ENCODE assay signal across 21 mouse cellular contexts in genomic region chr13:50443812-50444211, GRCm38 (mm10). TPM values are rescaled to one million over a fixed set of nuclear protein-coding genes. Genes with fewer than 3 reads are reported as not detected.
DNase-seq lines count a peak whose midpoint lies in the region; ATAC-seq and TF ChIP-seq lines count a peak whose summit lies in the region.
"Had no signal": no experiment of that assay in that cellular context is flagged by ENCODE, and none has a peak within 500 bp of the region (broad histone marks: within the 10 kb centered on the region; RNA-seq: fewer than 3 reads in every experiment).

Gm47429 (minus strand) TSS chr13:50443912.

- H3K9me3 ChIP-seq in heart, embryonic 11.5 days (replicated peaks; ENCODE audit: control insufficient read depth, low read length) = no peaks in the 10 kb centered on the region

- H3K4me1 ChIP-seq in heart, embryonic 11.5 days (ENCODE audit: control insufficient read depth, insufficient read depth, low read length) = no peaks in the 10 kb centered on the region
- no peaks in the 10 kb centered on the region for H3K4me1 ChIP-seq in testis, adult 2 months (ENCODE audit: control insufficient read depth, insufficient read depth, low read length)

- no peak for TF ChIP-seq CTCF in testis, adult 2 months (IDR thresholded peaks at IDR 0.05; ENCODE audit: control insufficient read depth, insufficient read depth, insufficient replicate concordance, low read depth, low read length)

- ATAC-seq in heart, embryonic 11.5 days (replicated peaks; ENCODE audit: insufficient number of reproducible peaks, low FRiP score, low TSS enrichment) = no peak
- ATAC-seq: activated CD4-positive, CD25-positive, alpha-beta regulatory T cell, adult 4 months; CD4-positive, CD25-positive, alpha-beta regulatory T cell, adult 4 months; Patski had no signal

- peak; percentile 66 for DNase-seq in heart, adult 11 months
- no peak for DNase-seq in testis, postnatal 10 days (ENCODE audit: low spot score)
- DNase-seq: adrenal gland, adult 2 months; adrenal gland, adult 8-10 months; adrenal gland, postnatal 10 days; adrenal gland, postnatal 14 days; adrenal gland, postnatal 25 days; adrenal gland, postnatal 36 days; B cell, adult 2 months; cerebellum, adult 11 months; cerebellum, adult 11-12 months; cerebellum, adult 18-20 months had no signal

- WGBS in heart, embryonic 11.5 days (ENCODE audit: insufficient replicate concordance) = 75% methylated on average over 2 of the region's 2 CpGs

- no peak within 1 kb of the TSS for H3K4me3 ChIP-seq in heart, embryonic 11.5 days (ENCODE audit: low read depth, low read length)
- peak within 1 kb of the TSS; percentile 30; the same call in 1 of the 2 replicates for H3K4me3 ChIP-seq in testis, adult 2 months (ENCODE audit: control insufficient read depth, low read depth, low read length)

- H3K27me3 ChIP-seq in heart, embryonic 11.5 days (ENCODE audit: control insufficient read depth, insufficient read depth, low read length) = no peaks in the 10 kb centered on the region
- H3K27me3 ChIP-seq in testis, adult 2 months (ENCODE audit: control insufficient read depth, insufficient read depth, low read length) = no peaks in the 10 kb centered on the region
- H3K27me3 ChIP-seq: CH12.LX had no signal

- H3K27ac ChIP-seq in heart, embryonic 11.5 days (ENCODE audit: low read depth, low read length) = no peak within 1 kb of the TSS
- no peak within 1 kb of the TSS; the same call in 1 of the 2 replicates for H3K27ac ChIP-seq in testis, adult 2 months (ENCODE audit: control insufficient read depth, insufficient read depth, low read depth, low read length)

- no peaks in the 10 kb centered on the region for H3K36me3 ChIP-seq in heart, embryonic 11.5 days (ENCODE audit: control insufficient read depth, insufficient read depth, low read length)
- H3K36me3 ChIP-seq in testis, adult 2 months (ENCODE audit: control insufficient read depth, insufficient read depth, low read length) = no peaks in the 10 kb centered on the region
- H3K36me3 ChIP-seq: G1E had no signal

- H3K9ac ChIP-seq in heart, embryonic 11.5 days (ENCODE audit: low read depth, low read length) = no peak within 1 kb of the TSS

- no peak for TF ChIP-seq POLR2A in testis, adult 2 months (IDR thresholded peaks at IDR 0.05; ENCODE audit: control insufficient read depth, low read depth, low read length)

- no peak within 1 kb of the TSS for H3K4me2 ChIP-seq in heart, embryonic 11.5 days

RNA-seq across cellular contexts. Expression of gene Gm47429, which starts in this region (rescaled TPM):
- not detected in 2 replicates for polyA plus RNA-seq in heart, embryonic 11.5 days (2014; fragmentation: Nextera tagmentation; extraction: Ambion mirVana)
- polyA plus RNA-seq in testis, adult 2 months (2012; rRNA removed) = 9.6 and 13.0 TPM in 2 replicates
- polyA plus RNA-seq: activated CD4-positive, CD25-positive, alpha-beta regulatory T cell, adult 4 months; adrenal gland, adult 2 months; brain, embryonic 14.5 days; C2C12; CD4-positive, CD25-positive, alpha-beta regulatory T cell, adult 4 months; G1E; Patski had no signal

Comparison
In these comparisons a context has a peak if more than half of its experiments do, and no peak if none do; other contexts are left out.
1. RNA of gene Gm47429 (polyA plus RNA-seq): 9.6 to 13.0 TPM in testis, adult 2 months; not detected in heart, embryonic 11.5 days; every median in the first group is over 10 times any median in the second.